Mouse (Mus musculus) gastrocnemius, adult 8-10 months (tissue): ENCODE measurements around the gene Fga. TPM values are rescaled to one million over a fixed set of nuclear protein-coding genes. Genes with fewer than 3 reads are reported as not detected.

Experiments
- total RNA-seq, 4 experiments: library from RNA; stranded (reverse); gene quantifications; 2 replicates each; pipeline ENCODE4 v1.2.4; 2022

The Fga gene
- total RNA-seq, 4 experiments from 2014 or later = 0.94 TPM; not detected in 3

Other genes starting within 250 kb of the Fga start
- under 1 TPM in 1 of 4 experiments, not detected in 3; 0.13 TPM for gene Rbm46, start 149.6 kb upstream of the Fga start, total RNA-seq
- gene Lrat, start 122.1 kb upstream of the Fga start, total RNA-seq = not detected
- under 1 TPM in 1 of 4 experiments, not detected in 3; 0.70 TPM for gene Fgg, start 18.4 kb upstream of the Fga start, total RNA-seq
- under 1 TPM in 1 of 4 experiments, not detected in 3; 0.32 TPM for gene Fgb, start 23.8 kb downstream of the Fga start, total RNA-seq
- 10 to 100 TPM; 18.0 to 21.7 (median 20.1) TPM for gene Plrg1, start 29.4 kb downstream of the Fga start, total RNA-seq
- under 1 TPM; 0.36 to 0.63 (median 0.39) TPM for gene Dchs2, start 101.9 kb downstream of the Fga start, total RNA-seq